Mouse (Mus musculus) erythroblast, embryonic 14.5 days (primary cell): ENCODE data around the gene Mms19.

Source experiments
- GATA1 ChIP-seq: IDR thresholded peaks from 2 replicates; pipeline ENCODE4 v1.6.1; 2012; ENCODE audit warnings: low read length, inconsistent platforms, mixed read lengths
- TAL1 ChIP-seq: IDR thresholded peaks from 3 replicates; pipeline ENCODE4 v1.6.1; 2012; ENCODE audit warnings: low read length, inconsistent platforms, mixed read lengths

- TF ChIP-seq GATA1 (no peak), TAL1 (no peak)
Measured at GRCm38 (mm10) chr19:41906311-41907078, 74.5 kb downstream of the Mms19 start.
